Mouse (Mus musculus) MEL (cell line): Measurements from ENCODE around the gene Sycp2l. TPM values are rescaled to one million over a fixed set of nuclear protein-coding genes. Genes with fewer than 3 reads are reported as not detected.

Experiments used
- DNase-seq: peaks from one replicate; pipeline ENCODE4 v3.0.0; 2011; ENCODE audit warnings: low read depth, low spot score
- H3K27ac ChIP-seq: 2 replicates; pipeline ENCODE4 v1.5.1; 2012; ENCODE audit warnings: low read depth, mild to moderate bottlenecking, control low read depth, low read length, moderate library complexity; ENCODE audit not compliant: control insufficient read depth
- H3K27me3 ChIP-seq, 2 experiments: fragments of 150-350 bp in 1 of 2; sonication (generic) in 1 of 2; 2 replicates each; pipeline ENCODE4 v1.6.1; 2012; ENCODE audit warnings: low read length in 2 of 2, mild to moderate bottlenecking in 2 of 2, improper control_type of control experiment in 1 of 2, moderate library complexity in 1 of 2; ENCODE audit not compliant: insufficient read depth in 2 of 2, control insufficient read depth in 1 of 2
- H3K36me3 ChIP-seq, 2 experiments: 2 replicates each; pipeline ENCODE4 v1.6.1; 2012 to 2014; ENCODE audit warnings: low read length in 2 of 2, improper control_type of control experiment in 1 of 2, inconsistent platforms in 1 of 2, mild to moderate bottlenecking in 1 of 2; ENCODE audit not compliant: insufficient read depth in 2 of 2, control insufficient read depth in 1 of 2
- H3K4me1 ChIP-seq, 2 experiments: fragments of 150-350 bp in 1 of 2; sonication (generic) in 1 of 2; 2 replicates each; pipeline ENCODE4 v1.6.1; 2012; ENCODE audit warnings: low read length in 2 of 2, improper control_type of control experiment in 1 of 2, mild to moderate bottlenecking in 1 of 2; ENCODE audit not compliant: insufficient read depth in 2 of 2, control insufficient read depth in 1 of 2
- H3K4me3 ChIP-seq, 2 experiments: fragments of 150-350 bp in 1 of 2; sonication (generic) in 1 of 2; 2 replicates each; pipeline ENCODE4 v1.5.1; 2012; ENCODE audit warnings: low read depth in 2 of 2, low read length in 2 of 2, mild to moderate bottlenecking in 2 of 2, moderate library complexity in 2 of 2, control low read depth in 1 of 2, improper control_type of control experiment in 1 of 2; ENCODE audit not compliant: control insufficient read depth in 1 of 2, insufficient read depth in 1 of 2
- H3K79me2 ChIP-seq: 2 replicates; pipeline ENCODE4 v1.6.1; 2012; ENCODE audit warnings: mild to moderate bottlenecking, low read length, moderate library complexity; ENCODE audit not compliant: control insufficient read depth, poor library complexity, insufficient read depth
- H3K9ac ChIP-seq: 2 replicates; pipeline ENCODE4 v1.6.1; 2012; ENCODE audit warnings: low read depth, mild to moderate bottlenecking, control low read depth, low read length, moderate library complexity; ENCODE audit not compliant: control insufficient read depth, poor library complexity, severe bottlenecking
- H3K9me3 ChIP-seq: fragments of 150-350 bp; sonication (generic); replicated peaks from 2 replicates; pipeline ENCODE4 v1.6.1; 2012; ENCODE audit warnings: mild to moderate bottlenecking, low read length, improper control_type of control experiment, moderate library complexity; ENCODE audit not compliant: insufficient read depth
- CTCF ChIP-seq, 3 experiments: IDR thresholded peaks in 2 of 3; conservative IDR thresholded peaks in 1 of 3; 2 replicates each; pipeline ENCODE4 v1.5.1; 2011 to 2012; ENCODE audit warnings: low read length in 3 of 3, low read depth in 2 of 3, mild to moderate bottlenecking in 2 of 3, improper control_type of control experiment in 1 of 3, inconsistent platforms in 1 of 3, mixed read lengths in 1 of 3, moderate library complexity in 1 of 3; ENCODE audit not compliant: control insufficient read depth in 1 of 3, insufficient read depth in 1 of 3, poor library complexity in 1 of 3, severe bottlenecking in 1 of 3
- E2F4 ChIP-seq: IDR thresholded peaks from 2 replicates; pipeline ENCODE4 v1.6.1; 2011; ENCODE audit warnings: low read depth, low read length, improper control_type of control experiment, borderline replicate concordance
- ELF1 ChIP-seq: IDR thresholded peaks from 2 replicates; pipeline ENCODE4 v1.6.1; 2014; ENCODE audit warnings: low read depth, mild to moderate bottlenecking, inconsistent platforms, low read length, improper control_type of control experiment, moderate library complexity
- EP300 ChIP-seq, 2 experiments: IDR thresholded peaks; 2 replicates each; pipeline ENCODE4 v1.6.1; 2011; ENCODE audit warnings: improper control_type of control experiment in 2 of 2, low read length in 2 of 2, low read depth in 1 of 2, mild to moderate bottlenecking in 1 of 2
- GABPA ChIP-seq: IDR thresholded peaks from 2 replicates; pipeline ENCODE4 v1.6.1; 2012; ENCODE audit warnings: low read depth, mild to moderate bottlenecking, inconsistent platforms, low read length, improper control_type of control experiment, moderate library complexity
- HCFC1 ChIP-seq: IDR thresholded peaks from 2 replicates; pipeline ENCODE4 v1.6.1; 2012; ENCODE audit warnings: low read depth, mild to moderate bottlenecking, inconsistent platforms, low read length, improper control_type of control experiment, moderate library complexity
- MAFK ChIP-seq: IDR thresholded peaks from 2 replicates; pipeline ENCODE4 v1.6.1; 2011; ENCODE audit warnings: low read depth, mild to moderate bottlenecking, low read length, improper control_type of control experiment, borderline replicate concordance
- MAZ ChIP-seq: IDR thresholded peaks from 2 replicates; pipeline ENCODE4 v1.6.1; 2012; ENCODE audit warnings: low read depth, mild to moderate bottlenecking, inconsistent platforms, low read length, improper control_type of control experiment
- MXI1 ChIP-seq: IDR thresholded peaks from 2 replicates; pipeline ENCODE4 v1.6.1; 2011; ENCODE audit warnings: mild to moderate bottlenecking, low read depth, low read length, improper control_type of control experiment
- MYC ChIP-seq: IDR thresholded peaks from 2 replicates; pipeline ENCODE4 v1.6.1; 2011; ENCODE audit warnings: low read depth, mild to moderate bottlenecking, low read length, improper control_type of control experiment, moderate library complexity
- NELFE ChIP-seq: IDR thresholded peaks from 2 replicates; pipeline ENCODE4 v1.6.1; 2011; ENCODE audit warnings: low read depth, low read length, improper control_type of control experiment
- NRF1 ChIP-seq: IDR thresholded peaks from 2 replicates; pipeline ENCODE4 v1.6.1; 2014; ENCODE audit warnings: low read depth, mild to moderate bottlenecking, inconsistent platforms, low read length, improper control_type of control experiment, moderate library complexity; ENCODE audit not compliant: poor library complexity, insufficient read depth, severe bottlenecking
- POLR2A ChIP-seq, 2 experiments: IDR thresholded peaks; 2 replicates each; pipeline ENCODE4 v1.6.1; 2011 to 2012; ENCODE audit warnings: low read length in 2 of 2, mild to moderate bottlenecking in 2 of 2, control low read depth in 1 of 2, improper control_type of control experiment in 1 of 2, low read depth in 1 of 2, moderate library complexity in 1 of 2; ENCODE audit not compliant: control insufficient read depth in 1 of 2, insufficient read depth in 1 of 2, poor library complexity in 1 of 2
- POLR2AphosphoS2 ChIP-seq: IDR thresholded peaks from 2 replicates; pipeline ENCODE4 v1.6.1; 2011; ENCODE audit warnings: low read length, improper control_type of control experiment
- POLR2AphosphoS5 ChIP-seq: IDR thresholded peaks from 2 replicates; pipeline ENCODE4 v1.6.1; 2012; ENCODE audit warnings: low read depth, borderline replicate concordance, mild to moderate bottlenecking, inconsistent platforms, low read length, moderate library complexity, mixed read lengths
- RAD21 ChIP-seq: IDR thresholded peaks from 2 replicates; pipeline ENCODE4 v1.6.1; 2011; ENCODE audit warnings: mild to moderate bottlenecking, low read depth, low read length, improper control_type of control experiment
- RCOR1 ChIP-seq: IDR thresholded peaks from 2 replicates; pipeline ENCODE4 v1.6.1; 2012; ENCODE audit warnings: low read depth, mild to moderate bottlenecking, inconsistent platforms, low read length, improper control_type of control experiment
- SMC3 ChIP-seq: IDR thresholded peaks from 2 replicates; pipeline ENCODE4 v1.6.1; 2011; ENCODE audit warnings: low read depth, low read length, improper control_type of control experiment
- TBP ChIP-seq: IDR thresholded peaks from 2 replicates; pipeline ENCODE4 v1.8.0; 2011; ENCODE audit warnings: low read depth, low read length, improper control_type of control experiment
- UBTF ChIP-seq: IDR thresholded peaks from 2 replicates; pipeline ENCODE4 v1.6.1; 2012; ENCODE audit warnings: low read depth, mild to moderate bottlenecking, inconsistent platforms, low read length, improper control_type of control experiment, moderate library complexity, borderline replicate concordance; ENCODE audit not compliant: insufficient read depth
- USF1 ChIP-seq: IDR thresholded peaks from 2 replicates; pipeline ENCODE4 v1.6.1; 2014; ENCODE audit warnings: low read depth, mild to moderate bottlenecking, inconsistent platforms, low read length, improper control_type of control experiment, moderate library complexity
- ZC3H11A ChIP-seq: IDR thresholded peaks from 2 replicates; pipeline ENCODE4 v1.6.1; 2012; ENCODE audit warnings: low read depth, mild to moderate bottlenecking, inconsistent platforms, low read length, improper control_type of control experiment
- polyA plus RNA-seq, 2 experiments: library from polyadenylated mRNA; stranded (reverse) in 1 of 2; unstranded in 1 of 2; fragments of >175 nt in 1 of 2; fragments of >200 nt in 1 of 2; gene quantifications; 2 replicates each; pipeline versions ENCODE4 v1.2.1 to v1.2.4; 2012; ENCODE audit warnings: low replicate concordance in 2 of 2, low read depth in 1 of 2; ENCODE audit not compliant: insufficient read length in 2 of 2, insufficient read depth in 1 of 2, missing spikeins in 1 of 2
- total RNA-seq: library from RNA; depleted of rRNA; stranded (reverse); fragments of 300-350 nt; gene quantifications from 2 replicates; pipeline ENCODE4 v1.2.3, GENCODE M21; 2012

The Sycp2l gene
- total and polyA plus RNA-seq, 3 experiments, result not detected

- no peaks in the 10 kb centered on the region for H3K36me3 ChIP-seq
- H3K27me3 ChIP-seq, result peaks cover 3 to 5% of the 10 kb centered on the region in 2 experiments; a peak in 3 of 4 replicates
- no peak overlapping the region for H3K4me3 ChIP-seq
- H3K9me3 ChIP-seq, result no peaks in the 10 kb centered on the region
- TF ChIP-seq MAZ (no peak), RCOR1 (no peak), UBTF (no peak), MAFK (no peak), SMC3 (no peak), RAD21 (no peak), E2F4 (no peak)
- H3K27ac ChIP-seq, result no peak overlapping the region
- H3K9ac ChIP-seq, result no peak overlapping the region
- H3K4me1 ChIP-seq, result no peaks in the 10 kb centered on the region
- no peaks in the 10 kb centered on the region for H3K79me2 ChIP-seq
- DNase-seq, result no peak
These were observed 102.1 kb downstream of the Sycp2l start for GRCm38 (mm10) chr13:41216236-41216635.

- Histone ChIP-seq H3K4me3 (no peak overlapping the region), H3K4me1 (no peaks in the 10 kb centered on the region), H3K36me3 (no peaks in the 10 kb centered on the region), H3K27ac (no peak overlapping the region), H3K79me2 (no peaks in the 10 kb centered on the region), H3K9me3 (no peaks in the 10 kb centered on the region), H3K9ac (no peak overlapping the region), H3K27me3 (peaks cover 2 to 5% of the 10 kb centered on the region in 2 experiments; a peak in 2 of 4 replicates)
- DNase-seq, result no peak
- TF ChIP-seq RCOR1, result no peak
- TF ChIP-seq ZC3H11A, result no peak
- no peak for TF ChIP-seq TBP
- no peak for TF ChIP-seq HCFC1
- no peak for TF ChIP-seq NELFE
- TF ChIP-seq CTCF (IDR thresholded peaks at IDR 0.05 in 2 of 3, conservative IDR thresholded peaks at IDR 0.05 in 1 of 3; ENCODE audit: control insufficient read depth in 1 of 3, insufficient read depth in 1 of 3, low read depth in 2 of 3, low read length in 3 of 3, poor library complexity in 1 of 3, severe bottlenecking in 1 of 3), result no peak
- TF ChIP-seq NRF1, result no peak
- no peak for TF ChIP-seq USF1
- no peak for TF ChIP-seq POLR2A (IDR thresholded peaks at IDR 0.05; ENCODE audit: control insufficient read depth in 1 of 2, insufficient read depth in 1 of 2, low read depth in 1 of 2, low read length in 2 of 2, poor library complexity in 1 of 2)
- TF ChIP-seq MYC, result no peak
- no peak for TF ChIP-seq POLR2AphosphoS2
- no peak for TF ChIP-seq ELF1
- no peak for TF ChIP-seq MAFK
- TF ChIP-seq GABPA, result no peak
- no peak for TF ChIP-seq POLR2AphosphoS5
- TF ChIP-seq EP300 (IDR thresholded peaks at IDR 0.05; ENCODE audit: low read depth in 1 of 2, low read length in 2 of 2), result no peak
- TF ChIP-seq MXI1, result no peak
These were observed 104.9 kb downstream of the Sycp2l start for GRCm38 (mm10) chr13:41219056-41219455.
